Mouse (Mus musculus) midbrain, embryonic 13.5 days (tissue): ENCODE results near the gene Mepce. TPM values are rescaled to one million over a fixed set of nuclear protein-coding genes. Genes with fewer than 3 reads are reported as not detected.
A peak's percentile ranks its signal among the peaks of the same experiment; 100 is the strongest.

Source experiments
- ATAC-seq: fragments of 200-750 bp; cut with Nextera tagmentation; 2 replicates; pipeline ENCODE4 v1.8.0; 2017; ENCODE audit warnings: mild to moderate bottlenecking, moderate TSS enrichment, moderate library complexity
- H3K27ac ChIP-seq: fragments of 300-500 bp; sonication (generic); 2 replicates; pipeline ENCODE4 v1.5.1; 2015; ENCODE audit warnings: inconsistent platforms, mild to moderate bottlenecking, moderate library complexity
- H3K27me3 ChIP-seq: fragments of 300-500 bp; sonication (generic); 2 replicates; pipeline ENCODE4 v1.6.1; 2015; ENCODE audit warnings: mild to moderate bottlenecking, inconsistent platforms
- H3K36me3 ChIP-seq: fragments of 300-500 bp; sonication (generic); 2 replicates; pipeline ENCODE4 v1.6.1; 2015; ENCODE audit warnings: mild to moderate bottlenecking, inconsistent platforms
- H3K4me1 ChIP-seq: fragments of 300-500 bp; sonication (generic); replicated peaks from 2 replicates; pipeline ENCODE4 v1.6.1; 2015; ENCODE audit warnings: inconsistent platforms
- H3K4me2 ChIP-seq: fragments of 300-500 bp; sonication (generic); replicated peaks from 2 replicates; pipeline ENCODE4 v1.6.1; 2015; ENCODE audit warnings: moderate library complexity, mild to moderate bottlenecking, inconsistent platforms
- H3K4me3 ChIP-seq: fragments of 300-500 bp; sonication (generic); replicated peaks from 2 replicates; pipeline ENCODE4 v1.5.1; 2015; ENCODE audit warnings: mild to moderate bottlenecking, inconsistent platforms
- H3K9ac ChIP-seq: fragments of 300-500 bp; sonication (generic); replicated peaks from 2 replicates; pipeline ENCODE4 v1.6.1; 2015; ENCODE audit warnings: mild to moderate bottlenecking, inconsistent platforms
- H3K9me3 ChIP-seq: fragments of 300-500 bp; sonication (generic); 2 replicates; pipeline ENCODE4 v1.6.1; 2016; ENCODE audit warnings: mild to moderate bottlenecking, inconsistent platforms
- WGBS: fragments of 180-500 bp; shearing (Covaris S2); methylation state at CpG from one replicate; pipeline ENCODE4 v1.1.7; 2015; 5-methylcytosine and 5-hydroxymethylcytosine counted together
- polyA plus RNA-seq: library from polyadenylated mRNA; unstranded; fragments of >200 nt; fragmentation: Nextera tagmentation; extraction: Ambion mirVana; gene quantifications from 2 replicates; pipeline ENCODE4 v1.2.1, GENCODE M21; 2015

Mepce gene
- polyA plus RNA-seq, 1 experiment from 2014 or later = 11.0 TPM

DNA sequence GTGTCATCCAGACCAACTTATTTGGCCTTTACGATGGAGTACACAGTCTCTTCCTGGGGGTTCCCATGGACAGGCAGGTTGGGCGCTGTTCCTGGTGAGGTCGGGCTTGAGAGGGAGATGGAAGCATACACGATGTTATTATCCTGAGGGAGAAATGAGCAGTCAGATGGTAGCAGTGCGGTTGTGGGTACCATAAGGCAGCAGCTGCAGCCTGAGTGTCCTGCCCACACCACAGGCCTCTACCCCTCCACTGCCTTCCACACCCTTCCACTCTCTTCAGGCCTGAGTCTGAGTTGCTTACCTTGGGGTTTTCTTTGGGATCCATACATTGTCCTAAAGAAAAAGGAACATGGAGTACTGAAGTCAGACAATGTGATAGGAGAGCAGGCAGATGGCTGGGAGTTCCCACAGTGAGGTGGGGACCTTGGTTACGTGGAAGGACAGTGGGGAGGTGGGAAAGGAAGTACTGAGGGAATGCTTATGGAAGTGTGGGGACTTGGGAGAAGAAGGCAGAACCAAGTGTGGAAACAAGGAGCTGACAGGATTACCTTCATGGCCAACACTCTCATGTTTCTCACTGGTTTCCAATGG is 36.1 kb upstream of the Mepce start:
- 92% methylated on average over 6 of the region's 6 CpGs for WGBS
- Histone ChIP-seq H3K27ac (no peak overlapping the region), H3K4me1 (no peaks in the 10 kb centered on the region), H3K4me3 (no peak overlapping the region), H3K27me3 (no peaks in the 10 kb centered on the region), H3K9ac (no peak overlapping the region), H3K9me3 (no peaks in the 10 kb centered on the region), H3K36me3 (no peaks in the 10 kb centered on the region), H3K4me2 (no peak overlapping the region)
- no peak for ATAC-seq

DNA sequence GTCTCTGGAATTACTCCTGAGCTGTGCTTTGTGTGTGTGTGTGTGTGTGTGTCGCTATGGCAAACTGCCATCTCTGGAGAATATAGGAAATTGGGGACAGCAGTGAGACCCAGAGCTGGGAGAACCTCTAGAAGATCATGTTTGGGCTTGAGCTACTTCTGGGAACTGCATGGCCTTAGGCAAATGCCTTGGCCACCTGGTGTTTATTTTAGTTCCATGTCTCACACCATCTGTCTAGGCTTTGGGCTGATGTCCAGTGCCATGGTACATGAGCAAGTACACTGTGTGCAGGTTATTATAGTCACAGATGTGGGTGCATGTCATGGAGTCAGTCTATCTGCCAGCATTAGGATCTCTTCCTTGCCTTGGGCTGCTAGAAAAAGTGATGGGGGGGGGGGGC is 35.1 kb upstream of the Mepce start:
- H3K4me3 ChIP-seq = no peak overlapping the region
- no peak overlapping the region for H3K4me2 ChIP-seq
- 77% methylated on average over 1 of the region's 1 CpGs for WGBS
- no peaks in the 10 kb centered on the region for H3K27me3 ChIP-seq
- no peak overlapping the region for H3K9ac ChIP-seq
- H3K36me3 ChIP-seq = no peaks in the 10 kb centered on the region
- no peak overlapping the region for H3K27ac ChIP-seq
- ATAC-seq = no peak
- H3K4me1 ChIP-seq = no peaks in the 10 kb centered on the region
- no peaks in the 10 kb centered on the region for H3K9me3 ChIP-seq

DNA sequence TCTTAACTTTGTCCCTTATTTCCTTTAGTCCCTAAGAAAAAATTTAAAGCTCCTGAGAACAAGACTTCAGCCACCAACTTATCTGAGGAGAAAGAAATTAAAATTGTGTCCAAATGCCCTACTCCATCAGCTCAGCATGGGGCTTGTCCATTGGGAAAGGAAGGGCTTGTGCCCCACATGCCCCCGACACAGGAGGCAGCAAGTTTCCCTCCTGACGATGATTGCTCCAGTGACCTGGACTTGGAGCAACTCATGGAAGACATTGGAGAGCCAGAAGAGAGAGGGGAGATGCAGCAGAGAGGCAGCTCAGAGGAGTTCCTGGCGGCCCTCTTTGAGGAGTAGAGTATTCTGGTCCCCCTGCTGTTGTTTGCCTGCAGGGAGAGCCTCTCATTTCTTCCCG is 34.7 kb upstream of the Mepce start:
- no peak for ATAC-seq
- no peaks in the 10 kb centered on the region for H3K36me3 ChIP-seq
- H3K4me2 ChIP-seq = no peak overlapping the region
- no peak overlapping the region for H3K4me3 ChIP-seq
- H3K4me1 ChIP-seq = no peaks in the 10 kb centered on the region
- no peak overlapping the region for H3K27ac ChIP-seq
- no peak overlapping the region for H3K9ac ChIP-seq
- no peaks in the 10 kb centered on the region for H3K9me3 ChIP-seq
- no peaks in the 10 kb centered on the region for H3K27me3 ChIP-seq
- 76% methylated on average over 4 of the region's 4 CpGs for WGBS

DNA sequence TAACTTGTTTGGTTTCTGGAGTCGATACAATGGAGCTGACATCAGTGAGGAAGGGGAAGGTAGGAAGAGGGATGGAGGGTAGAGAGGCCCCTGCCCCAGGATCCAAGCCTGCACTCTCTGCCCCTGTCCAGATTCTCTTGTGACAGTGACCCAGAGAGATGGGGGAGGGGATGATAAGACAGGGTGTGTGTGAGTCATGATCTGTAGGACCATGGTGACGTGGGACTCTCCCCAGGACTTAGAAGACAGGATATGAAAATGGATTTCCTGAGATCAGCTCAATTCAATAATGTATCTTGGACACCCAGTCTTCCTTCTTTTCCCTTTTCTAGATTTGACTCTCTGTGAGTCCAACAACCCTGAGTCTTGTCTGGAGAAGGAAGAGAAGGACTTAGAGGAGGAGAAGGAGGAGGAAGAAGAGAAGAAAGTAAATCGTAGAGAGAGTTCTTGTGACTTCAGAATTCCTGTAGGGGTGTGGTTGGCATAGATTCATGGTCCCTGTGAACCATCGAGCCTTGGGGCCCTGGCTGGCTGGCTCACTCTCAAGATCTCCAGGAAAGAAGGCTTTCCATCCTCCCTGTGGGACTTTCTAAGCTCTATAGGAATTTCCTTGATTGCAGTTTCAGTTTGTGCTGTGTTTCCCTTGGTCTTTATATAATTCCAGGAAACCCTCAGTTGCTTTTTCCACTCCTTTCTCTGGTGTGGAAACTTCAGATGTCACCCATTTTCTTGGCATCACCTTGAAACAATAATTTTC is 30.2 kb upstream of the Mepce start:
- ATAC-seq = no peak

DNA sequence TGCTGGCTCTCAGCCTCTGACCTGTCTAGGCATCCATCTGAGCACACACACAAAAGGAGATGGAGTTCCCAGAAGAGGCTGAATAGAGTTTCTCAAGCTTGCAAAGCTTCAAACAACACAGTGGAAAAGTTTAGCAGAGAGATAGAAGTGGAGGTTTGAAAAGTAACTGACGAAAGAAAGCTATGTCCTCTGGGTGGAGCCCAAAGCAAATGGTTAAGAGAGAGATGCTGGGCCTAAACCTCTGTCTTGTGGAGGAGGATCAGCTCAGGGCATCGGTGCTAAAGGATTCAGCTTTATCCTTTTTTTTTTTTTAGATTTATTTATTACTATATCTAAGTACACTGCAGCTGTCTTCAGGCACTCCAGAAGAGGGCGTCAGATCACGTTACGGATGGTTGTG is 20.9 kb upstream of the Mepce start:
- no peaks in the 10 kb centered on the region for H3K4me1 ChIP-seq
- no peak overlapping the region for H3K9ac ChIP-seq
- no peak overlapping the region for H3K27ac ChIP-seq
- H3K36me3 ChIP-seq = no peaks in the 10 kb centered on the region
- H3K4me3 ChIP-seq = no peak overlapping the region
- no peak overlapping the region for H3K4me2 ChIP-seq
- no peaks in the 10 kb centered on the region for H3K27me3 ChIP-seq
- no peak for ATAC-seq
- WGBS = 82% methylated on average over 5 of the region's 5 CpGs
- no peaks in the 10 kb centered on the region for H3K9me3 ChIP-seq

More for the DNA sequence above, 30.2 kb upstream of the Mepce start:
- H3K27ac ChIP-seq = no peak overlapping the region
- H3K4me2 ChIP-seq = no peak overlapping the region
- WGBS = 69% methylated on average over 4 of the region's 4 CpGs
- H3K4me3 ChIP-seq = no peak overlapping the region
- H3K9ac ChIP-seq = no peak overlapping the region
- no peaks in the 10 kb centered on the region for H3K36me3 ChIP-seq
- H3K4me1 ChIP-seq = no peaks in the 10 kb centered on the region
- no peaks in the 10 kb centered on the region for H3K27me3 ChIP-seq
- no peaks in the 10 kb centered on the region for H3K9me3 ChIP-seq

DNA sequence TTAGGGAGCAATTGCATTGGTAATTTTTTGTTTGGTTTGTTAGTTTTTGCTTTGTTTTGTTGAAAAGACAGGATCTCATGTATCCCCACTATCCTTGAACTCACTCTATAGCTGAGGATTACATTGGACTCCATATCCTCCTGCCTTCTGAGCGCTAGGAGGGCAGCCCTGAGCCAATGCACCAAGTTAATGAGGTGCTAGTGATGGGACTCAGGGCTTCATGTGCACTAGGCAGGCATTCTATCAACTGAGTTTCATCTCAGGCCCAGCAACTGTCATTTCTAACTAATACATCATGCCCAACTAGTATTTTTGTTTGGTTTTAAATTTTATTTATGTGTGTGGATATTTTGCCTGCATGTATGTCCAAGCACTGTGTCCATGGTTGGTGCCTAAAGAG is 18.7 kb upstream of the Mepce start:
- Histone ChIP-seq H3K4me2 (no peak overlapping the region), H3K27ac (no peak overlapping the region), H3K4me1 (no peaks in the 10 kb centered on the region), H3K9ac (no peak overlapping the region), H3K4me3 (no peak overlapping the region), H3K36me3 (no peaks in the 10 kb centered on the region), H3K27me3 (no peaks in the 10 kb centered on the region), H3K9me3 (no peaks in the 10 kb centered on the region)
- ATAC-seq = no peak
- 78% methylated on average over 1 of the region's 1 CpGs for WGBS

DNA sequence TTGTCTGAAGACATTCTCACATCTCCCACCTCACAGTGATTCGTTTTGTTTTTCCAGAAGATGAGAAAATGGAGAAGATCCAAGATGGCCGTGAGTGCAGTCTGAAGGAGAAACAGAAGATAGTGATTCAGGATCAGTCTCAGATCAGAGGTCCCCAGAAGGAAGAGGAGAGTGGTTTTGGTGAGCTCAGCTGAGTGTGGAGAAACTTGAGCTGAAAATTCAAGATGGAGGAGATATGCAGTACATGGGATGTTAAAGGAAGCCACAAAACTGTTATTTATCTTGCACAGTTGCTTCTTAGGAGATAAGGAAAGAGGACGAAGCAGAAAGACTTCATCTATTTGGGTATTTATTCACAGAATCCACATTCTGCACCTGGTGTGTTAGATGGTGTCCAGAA is 13.5 kb upstream of the Mepce start:
- no peak overlapping the region for H3K27ac ChIP-seq
- WGBS = 87% methylated on average over 3 of the region's 3 CpGs

DNA sequence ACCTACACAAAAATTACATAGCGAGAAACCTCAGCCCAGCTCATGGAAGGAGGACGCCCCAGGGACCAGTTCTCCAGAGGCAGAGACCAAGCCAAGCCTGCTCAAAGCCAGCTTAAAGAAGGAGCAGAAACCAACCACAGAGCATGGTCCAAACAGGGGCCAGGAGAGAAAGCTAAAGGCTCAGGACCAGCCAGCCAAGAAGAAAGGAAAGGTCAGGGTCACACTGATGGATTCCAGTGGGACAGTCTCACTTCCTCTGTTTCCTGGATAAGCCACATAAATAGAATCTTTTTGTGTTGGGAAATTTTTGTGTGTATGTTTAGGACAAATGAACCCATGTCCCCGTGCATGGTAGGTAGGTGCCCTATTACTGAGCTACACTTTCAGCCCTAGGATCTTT is 9.2 kb upstream of the Mepce start:
- WGBS = 79% methylated on average over 3 of the region's 3 CpGs
- Histone ChIP-seq H3K4me1 (no peaks in the 10 kb centered on the region), H3K27me3 (no peaks in the 10 kb centered on the region), H3K4me3 (no peak overlapping the region), H3K36me3 (no peaks in the 10 kb centered on the region), H3K9ac (no peak overlapping the region), H3K27ac (no peak overlapping the region), H3K9me3 (no peaks in the 10 kb centered on the region), H3K4me2 (no peak overlapping the region)
- no peak for ATAC-seq

More for the DNA sequence above, 13.5 kb upstream of the Mepce start:
- no peak for ATAC-seq
- Histone ChIP-seq H3K4me1 (no peaks in the 10 kb centered on the region), H3K4me3 (no peak overlapping the region), H3K27me3 (no peaks in the 10 kb centered on the region), H3K9ac (no peak overlapping the region), H3K9me3 (no peaks in the 10 kb centered on the region), H3K36me3 (no peaks in the 10 kb centered on the region), H3K4me2 (no peak overlapping the region)

DNA sequence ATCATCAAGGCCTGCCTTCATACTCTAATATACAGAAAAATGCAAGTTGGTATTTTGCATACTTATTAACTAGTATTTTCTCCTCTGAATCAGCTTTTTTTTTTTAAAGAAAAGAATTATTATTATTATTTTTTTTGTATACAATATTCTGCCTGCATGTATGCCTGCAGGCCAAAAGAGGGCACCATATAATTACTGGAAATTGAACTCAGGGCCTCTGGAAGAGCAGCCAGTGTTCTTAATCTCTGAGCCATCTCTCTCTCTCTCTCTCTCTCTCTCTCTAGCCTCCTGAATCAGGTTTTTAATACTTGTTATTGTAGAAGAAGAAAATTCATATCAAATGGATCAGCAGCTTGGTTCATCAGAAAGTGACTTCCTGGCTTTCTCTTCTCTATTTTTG is 4.1 kb upstream of the Mepce start:
- Histone ChIP-seq H3K36me3 (no peaks in the 10 kb centered on the region), H3K27me3 (peaks cover 12% of the 10 kb centered on the region), H3K9me3 (no peaks in the 10 kb centered on the region), H3K4me3 (no peak overlapping the region), H3K27ac (no peak overlapping the region), H3K4me1 (peaks cover 6% of the 10 kb centered on the region; the same call in 1 of the 2 replicates), H3K4me2 (no peak overlapping the region), H3K9ac (no peak overlapping the region)
- ATAC-seq = no peak

DNA sequence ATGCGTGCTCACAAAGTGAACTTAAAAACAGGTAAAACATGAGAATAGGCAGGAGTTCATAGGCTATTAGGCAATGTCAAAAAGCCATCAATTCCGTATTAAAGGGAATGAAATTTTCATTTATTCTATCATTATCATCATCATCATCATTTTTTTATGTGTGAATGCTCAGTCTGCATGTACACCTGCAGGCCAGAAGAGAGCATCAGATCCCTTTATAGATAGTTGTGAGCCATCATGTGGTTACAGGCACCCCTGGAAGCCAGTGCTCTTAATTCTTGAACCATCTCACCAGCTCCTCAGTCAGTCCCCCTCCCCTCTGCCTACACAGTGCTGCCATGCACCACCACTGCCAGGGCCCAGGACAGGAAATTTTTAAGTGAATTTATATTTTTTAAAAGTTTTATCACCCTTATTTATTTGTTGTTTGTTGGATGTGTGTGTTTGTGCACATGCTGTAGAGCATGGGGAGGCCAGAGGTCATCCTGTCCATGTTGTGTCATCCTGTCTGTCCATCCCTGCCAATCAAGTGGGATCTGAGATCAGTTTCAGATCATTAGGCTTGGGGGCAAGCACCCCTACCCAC is 1.6 kb upstream of the Mepce start:
- H3K9me3 ChIP-seq = no peaks in the 10 kb centered on the region
- WGBS = 94% methylated on average over 2 of the region's 2 CpGs
- peaks cover 12% of the 10 kb centered on the region for H3K27me3 ChIP-seq
- no peak overlapping the region for H3K4me3 ChIP-seq
- H3K4me1 ChIP-seq = peaks cover 20% of the 10 kb centered on the region
- H3K36me3 ChIP-seq = peaks cover 8% of the 10 kb centered on the region
- no peak overlapping the region for H3K27ac ChIP-seq
- H3K4me2 ChIP-seq = no peak overlapping the region
- ATAC-seq = no peak
- no peak overlapping the region for H3K9ac ChIP-seq

DNA sequence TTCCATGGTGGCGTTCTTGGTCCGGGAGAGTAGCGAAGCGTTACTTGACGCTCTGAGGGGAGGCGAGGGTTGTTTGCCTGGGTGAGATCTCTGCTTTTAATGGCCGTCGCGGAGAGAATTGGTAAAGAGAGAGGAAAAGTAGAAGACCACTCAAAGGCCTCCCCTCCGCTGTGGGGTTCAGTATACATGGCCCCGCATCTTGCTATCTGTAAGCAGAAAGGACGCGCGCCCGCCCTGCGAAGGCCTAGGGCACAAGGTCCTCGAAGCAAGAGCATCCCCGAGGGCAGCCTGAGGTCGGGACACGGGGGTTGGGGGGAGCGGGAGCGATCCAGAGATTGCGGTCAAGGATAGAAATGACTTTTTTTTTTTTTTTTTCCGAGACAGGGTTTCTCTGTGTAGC is 716 bp upstream of the Mepce start:
- H3K9me3 ChIP-seq = no peaks in the 10 kb centered on the region
- H3K27ac ChIP-seq = no peak overlapping the region
- no peak for ATAC-seq
- peak overlapping the region; percentile 98 for H3K4me2 ChIP-seq
- peaks cover 16% of the 10 kb centered on the region for H3K36me3 ChIP-seq
- H3K9ac ChIP-seq = no peak overlapping the region
- H3K27me3 ChIP-seq = peaks cover 12% of the 10 kb centered on the region
- H3K4me1 ChIP-seq = peaks cover 28% of the 10 kb centered on the region
- 75% methylated on average over 24 of the region's 24 CpGs for WGBS
- peak overlapping the region; percentile 84 for H3K4me3 ChIP-seq

DNA sequence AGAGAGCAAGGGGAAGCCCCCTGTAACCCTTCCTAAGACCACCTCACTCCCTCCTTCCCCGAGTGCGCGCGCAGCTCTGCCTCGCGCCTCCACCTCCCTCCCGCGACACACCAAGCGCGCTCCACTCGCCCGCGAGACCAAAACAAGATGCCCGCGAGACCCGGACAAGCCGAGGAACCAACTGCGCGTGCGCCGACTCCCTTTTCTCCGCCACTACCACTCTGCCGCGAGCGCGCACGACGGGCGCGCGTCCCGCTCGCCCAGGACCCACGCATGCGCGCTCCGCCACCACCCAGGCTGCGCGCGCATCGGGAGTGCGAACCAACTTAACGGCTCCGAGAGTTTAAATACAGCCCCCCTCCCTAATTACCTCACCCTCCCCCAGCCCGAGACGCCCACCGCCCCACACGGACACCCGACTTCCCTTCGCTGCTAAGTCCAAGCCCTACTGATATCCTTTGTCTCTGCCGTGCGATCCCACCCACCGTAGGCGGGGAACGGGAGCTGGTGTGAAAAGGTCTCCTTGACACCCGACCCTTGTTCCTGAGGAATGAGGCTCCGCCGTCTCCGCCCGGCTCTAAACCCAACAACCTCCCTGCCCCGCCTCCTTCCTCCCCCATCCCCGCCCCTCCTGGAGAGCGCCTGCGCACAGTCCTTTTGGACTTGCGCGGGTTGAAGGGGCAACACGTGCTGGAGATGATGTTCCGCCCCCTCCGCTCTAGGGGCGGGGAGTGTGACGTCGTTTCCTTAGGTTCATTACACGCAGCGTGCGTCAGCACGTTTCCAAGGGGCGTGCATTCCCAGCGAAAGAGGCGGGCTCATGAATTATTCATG is 1.1 kb downstream of the Mepce start:
- H3K4me1 ChIP-seq = peaks cover 47% of the 10 kb centered on the region
- peak overlapping the region; percentile 84 for H3K4me3 ChIP-seq
- H3K4me2 ChIP-seq = peak overlapping the region; percentile 98
- peak overlapping the region; percentile 98 for H3K27ac ChIP-seq
- H3K9ac ChIP-seq = peak overlapping the region; percentile 98
- H3K27me3 ChIP-seq = peaks cover 12% of the 10 kb centered on the region
- peak; percentile 81 for ATAC-seq
- H3K36me3 ChIP-seq = peaks cover 35% of the 10 kb centered on the region
- no peaks in the 10 kb centered on the region for H3K9me3 ChIP-seq
- WGBS = under 1% methylated on average over 77 of the region's 79 CpGs
